Mouse (Mus musculus) heart, postnatal 36 days (tissue): ENCODE measurements at regions not wholly inside any gene's neighbourhood (a gene's known extent, or its start where the extent isn't known, plus 50 kb on each side); places are given as distances from the start of the nearest gene placed in this dataset.

Experiments
- DNase-seq, 2 experiments: peaks; one replicate each; pipeline ENCODE4 v3.0.0; 2021 to 2022
- intact Hi-C: fragments of 180-260 bp; cut with DNase I; formaldehyde crosslinking; loops from one replicate; pipeline ENCODE4 v1.15.1; 2025

DNA sequence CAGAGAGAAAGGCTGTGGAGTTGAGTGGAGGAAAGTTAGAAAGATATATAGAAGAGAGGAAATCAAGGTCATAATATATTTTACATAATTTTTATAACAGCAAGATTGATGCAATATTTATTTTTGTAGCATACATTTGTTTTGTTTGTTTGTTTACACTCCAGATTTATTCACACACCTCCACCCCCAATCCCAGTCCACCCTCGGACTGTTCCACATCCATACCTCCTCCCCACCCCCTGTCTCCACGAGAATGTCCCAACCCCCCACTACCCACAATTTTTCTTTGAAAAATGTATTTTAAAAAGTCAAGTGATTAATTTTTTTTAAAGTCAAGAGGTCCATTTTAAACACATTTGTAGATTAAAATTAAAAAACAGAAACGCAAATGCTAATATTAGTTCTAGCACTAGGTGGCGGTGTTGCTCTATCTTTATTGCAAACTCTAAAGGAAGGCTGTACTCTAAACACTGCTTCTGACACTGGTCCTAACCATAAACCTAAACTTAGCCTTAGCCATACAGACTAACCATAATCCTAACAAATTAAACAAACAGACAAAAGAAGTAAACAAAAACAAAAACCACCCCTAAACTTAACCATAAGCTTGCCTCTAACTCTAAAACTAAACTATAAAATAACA is 67.8 kb downstream of the Olfr1505 start:
- DNase-seq = peak in 1 of 2 experiments; percentile 14
- intact Hi-C loops = loop anchor here (1.0 to 10.0 kb wide), 5 partner anchors 101 to 2001 kb away; partner anchors contain the start of gene Cep78

DNA sequence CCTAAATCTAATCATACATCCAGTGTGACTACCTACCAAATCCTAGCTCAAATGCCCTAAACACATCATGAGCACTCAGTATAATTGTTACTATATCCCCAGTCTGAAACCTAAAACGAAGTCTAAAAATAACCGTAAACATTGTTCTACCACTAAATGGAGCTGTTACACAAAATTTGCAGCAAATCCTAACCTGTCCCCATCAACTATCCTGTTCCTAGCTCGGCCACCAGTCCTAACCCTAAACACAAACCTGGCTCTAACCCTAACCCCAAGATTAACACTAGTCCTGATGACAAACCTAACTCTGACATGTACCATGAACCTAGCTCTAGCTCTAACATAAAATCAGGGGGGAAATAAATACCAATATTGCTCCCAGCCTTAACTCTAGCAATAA is 69.5 kb downstream of the Olfr1505 start:
- DNase-seq = no peak
- intact Hi-C loops = loop anchor here (5.0 to 10.0 kb wide), 3 partner anchors 99 to 1999 kb away; partner anchors contain the start of gene Cep78
